Mouse (Mus musculus) cerebellum, postnatal 36 days (tissue): ENCODE data around the gene Galnt2.

Experiments used
- DNase-seq, 2 experiments: peaks; one replicate each; pipeline ENCODE4 v3.0.0; 2021 to 2022; ENCODE audit warnings: mixed read lengths in 2 of 2

Gene Galnt2

DNA sequence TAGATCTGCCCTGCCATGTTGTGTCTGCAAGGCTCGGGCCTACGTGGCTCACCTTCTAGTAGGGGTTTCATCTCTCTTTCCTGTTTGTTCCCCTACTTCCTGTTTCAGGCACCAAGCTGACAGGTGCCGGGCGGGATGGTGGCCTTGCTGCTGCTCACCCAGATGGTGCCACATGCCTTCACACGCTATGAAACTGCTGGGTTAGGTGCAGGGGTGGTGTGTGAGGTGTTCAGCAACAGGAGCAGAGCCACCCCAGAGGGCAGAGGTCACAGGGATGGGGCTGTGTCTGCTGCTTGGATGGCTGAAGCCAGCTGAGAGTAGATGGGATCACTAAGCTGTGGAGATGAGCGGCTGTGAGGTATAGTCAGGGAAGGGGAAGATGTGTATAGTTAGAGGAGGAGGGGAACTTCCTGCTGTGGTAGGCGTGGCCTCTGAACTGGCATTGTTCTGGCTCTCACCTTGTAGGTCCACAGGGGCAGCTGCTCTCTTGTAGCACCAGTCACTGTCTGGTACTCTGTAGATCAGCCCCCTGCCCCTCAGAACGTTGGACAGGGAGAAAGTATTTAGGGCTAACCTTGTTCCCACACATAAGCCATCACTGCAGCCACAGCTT is 42.5 kb downstream of the Galnt2 start:
- DNase-seq: no peak

DNA sequence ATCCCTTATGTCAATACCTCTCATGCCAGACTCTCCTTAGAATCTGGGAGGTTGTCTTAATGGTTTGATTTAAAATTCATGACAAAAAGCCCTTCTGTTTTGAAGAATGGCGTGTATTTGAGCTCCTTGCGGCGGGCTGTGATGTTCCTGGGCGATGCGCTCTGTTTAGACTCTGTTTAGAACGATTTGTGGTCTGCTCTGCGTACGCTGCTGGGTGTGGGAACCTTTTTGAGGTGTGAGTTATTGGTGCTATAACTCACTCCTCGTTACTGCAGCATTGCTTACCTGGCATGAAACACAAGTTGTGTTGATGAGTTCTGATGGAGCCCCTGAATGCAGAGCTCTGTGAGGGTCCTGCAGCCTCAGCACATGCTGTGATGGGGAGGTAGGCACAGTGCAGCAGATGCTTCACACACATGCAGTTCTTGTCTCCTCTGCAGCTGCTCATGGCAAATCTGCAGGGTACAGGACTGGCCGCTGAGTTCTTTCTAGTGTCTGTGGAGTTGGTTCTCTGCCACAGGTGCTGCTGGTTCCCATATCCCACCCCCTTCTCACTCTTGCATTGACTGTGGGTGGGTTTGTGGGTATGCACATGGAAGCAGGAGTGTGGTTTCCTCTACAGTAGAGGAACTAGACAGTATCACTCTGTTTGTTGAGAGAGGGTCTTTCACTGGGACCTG is 43.4 kb downstream of the Galnt2 start:
- no peak for DNase-seq

DNA sequence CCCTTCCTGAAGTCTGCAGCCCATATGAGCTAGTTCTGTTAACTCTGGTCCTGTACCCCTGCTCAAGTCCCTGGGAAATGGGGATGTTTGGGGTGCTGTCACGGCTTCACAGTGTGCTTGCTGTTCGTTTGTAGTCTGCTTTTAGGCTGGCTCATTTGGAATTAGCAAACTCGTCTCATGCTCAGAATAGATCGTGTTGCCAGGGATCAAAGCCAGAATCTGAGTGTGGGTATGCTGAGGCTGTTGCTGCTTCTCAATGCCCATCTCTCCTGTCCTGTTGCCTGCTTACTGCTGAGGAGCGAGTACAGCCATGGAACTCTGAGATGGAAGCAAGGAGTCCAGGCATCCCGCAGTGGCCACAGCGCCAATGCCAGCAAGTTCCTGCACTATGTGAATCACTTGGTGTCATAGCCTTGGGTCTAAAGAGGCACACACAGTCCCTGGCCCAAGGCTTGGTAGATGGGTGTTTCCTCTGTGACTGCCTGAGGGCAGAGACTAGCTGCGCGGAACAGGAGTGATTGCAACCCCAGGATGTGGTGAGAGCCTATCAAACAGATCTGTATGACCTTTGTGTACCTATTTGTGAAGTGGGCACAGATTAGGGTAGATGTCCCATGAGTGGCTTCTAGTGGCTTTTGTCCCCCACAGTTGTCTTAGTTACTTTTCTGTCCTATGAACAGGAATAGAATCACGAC is 44.3 kb downstream of the Galnt2 start:
- no peak for DNase-seq

DNA sequence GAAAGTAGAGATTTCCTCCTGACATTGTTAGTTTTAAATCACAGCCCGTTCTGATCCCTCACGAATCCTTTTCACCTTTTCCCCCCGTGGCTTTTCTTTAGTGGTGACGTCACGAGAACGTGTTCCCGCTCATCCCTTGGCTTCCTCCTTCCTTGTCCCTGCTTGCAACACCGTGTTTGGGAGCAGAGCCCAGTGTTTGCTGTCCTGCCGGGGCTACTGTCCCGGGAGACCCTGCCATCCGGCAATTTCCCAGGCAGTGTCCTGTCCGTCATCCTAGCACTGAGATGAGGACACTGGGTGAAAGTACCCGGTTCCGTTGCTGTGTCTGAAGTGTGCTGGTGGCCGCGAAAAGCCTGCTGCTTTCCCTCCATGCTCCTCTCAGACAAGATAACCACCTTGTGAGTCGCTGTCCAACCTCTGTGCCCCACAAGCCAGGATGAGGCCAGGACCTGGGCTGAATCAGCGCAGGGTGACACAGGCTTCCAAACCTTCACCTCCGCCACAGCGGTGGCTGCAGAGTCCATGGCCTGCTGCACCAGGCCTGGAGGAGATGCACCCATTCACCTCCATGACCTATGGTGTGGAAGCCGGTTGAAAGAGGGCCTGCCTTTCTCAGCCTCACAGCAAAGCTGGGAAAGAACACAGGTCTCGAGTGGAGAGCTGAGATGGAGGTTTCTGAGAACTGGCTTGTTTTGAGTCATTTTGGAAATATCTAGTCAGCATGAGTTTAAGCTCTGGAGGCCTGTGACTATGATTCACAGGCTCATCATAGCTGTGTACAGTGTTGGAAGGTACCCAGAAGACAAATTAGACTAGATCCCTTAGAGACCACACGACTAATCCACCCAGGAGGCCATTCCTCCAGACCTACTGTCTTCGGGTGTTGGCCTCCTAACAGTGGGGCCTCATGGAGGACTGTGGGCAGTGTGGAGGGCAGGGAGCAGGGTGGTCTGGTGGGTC is 47.0 kb downstream of the Galnt2 start:
- no peak for DNase-seq

DNA sequence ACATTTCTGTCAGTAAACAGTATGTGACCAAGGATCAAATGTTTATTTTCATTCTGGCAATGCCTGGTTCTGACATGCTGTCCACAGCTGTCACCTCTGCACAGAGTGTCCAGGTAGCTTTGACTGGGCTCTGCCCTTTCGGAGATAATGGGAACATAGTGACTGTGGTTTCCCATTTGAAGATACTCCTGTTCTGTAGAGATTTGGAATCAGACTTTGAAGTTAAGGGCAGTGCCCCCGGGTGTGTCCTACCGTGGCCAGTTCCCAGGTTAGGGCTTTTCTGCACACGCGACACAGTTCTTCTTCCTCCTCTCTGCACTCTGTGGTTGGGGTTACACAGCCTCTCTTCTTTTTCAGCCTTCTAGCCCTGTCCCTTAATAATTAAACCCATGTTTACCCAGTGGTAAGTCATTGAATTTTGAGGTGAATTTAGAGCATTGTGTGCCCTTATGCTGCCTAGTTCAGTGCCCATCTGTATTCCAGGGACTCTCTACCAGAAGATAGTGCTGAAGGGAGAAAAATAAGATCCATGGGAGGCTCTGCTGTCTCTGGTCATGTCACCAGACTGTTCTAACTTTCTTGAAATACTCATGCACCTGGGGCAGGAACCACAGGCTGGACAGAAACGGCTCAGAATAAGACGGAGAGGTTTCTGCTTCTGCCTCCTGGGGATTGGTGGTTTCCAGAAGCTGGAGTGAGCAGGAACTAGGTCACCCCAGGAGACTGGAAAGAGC is 47.9 kb downstream of the Galnt2 start:
- DNase-seq: no peak

DNA sequence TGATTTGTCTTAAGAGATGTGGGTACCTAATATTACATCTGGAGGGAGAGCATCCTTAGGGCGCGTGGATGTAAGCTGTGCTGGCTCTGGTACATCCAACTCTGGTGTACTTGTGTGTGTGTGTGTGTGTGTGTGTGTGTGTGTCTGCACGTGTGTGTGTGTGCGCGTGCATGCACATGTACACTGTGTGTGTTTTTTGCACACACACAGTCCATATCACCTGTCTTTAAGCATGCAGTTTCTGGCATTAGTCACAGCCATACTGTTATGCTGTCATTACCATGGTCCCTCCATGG is 48.4 kb downstream of the Galnt2 start:
- no peak for DNase-seq

DNA sequence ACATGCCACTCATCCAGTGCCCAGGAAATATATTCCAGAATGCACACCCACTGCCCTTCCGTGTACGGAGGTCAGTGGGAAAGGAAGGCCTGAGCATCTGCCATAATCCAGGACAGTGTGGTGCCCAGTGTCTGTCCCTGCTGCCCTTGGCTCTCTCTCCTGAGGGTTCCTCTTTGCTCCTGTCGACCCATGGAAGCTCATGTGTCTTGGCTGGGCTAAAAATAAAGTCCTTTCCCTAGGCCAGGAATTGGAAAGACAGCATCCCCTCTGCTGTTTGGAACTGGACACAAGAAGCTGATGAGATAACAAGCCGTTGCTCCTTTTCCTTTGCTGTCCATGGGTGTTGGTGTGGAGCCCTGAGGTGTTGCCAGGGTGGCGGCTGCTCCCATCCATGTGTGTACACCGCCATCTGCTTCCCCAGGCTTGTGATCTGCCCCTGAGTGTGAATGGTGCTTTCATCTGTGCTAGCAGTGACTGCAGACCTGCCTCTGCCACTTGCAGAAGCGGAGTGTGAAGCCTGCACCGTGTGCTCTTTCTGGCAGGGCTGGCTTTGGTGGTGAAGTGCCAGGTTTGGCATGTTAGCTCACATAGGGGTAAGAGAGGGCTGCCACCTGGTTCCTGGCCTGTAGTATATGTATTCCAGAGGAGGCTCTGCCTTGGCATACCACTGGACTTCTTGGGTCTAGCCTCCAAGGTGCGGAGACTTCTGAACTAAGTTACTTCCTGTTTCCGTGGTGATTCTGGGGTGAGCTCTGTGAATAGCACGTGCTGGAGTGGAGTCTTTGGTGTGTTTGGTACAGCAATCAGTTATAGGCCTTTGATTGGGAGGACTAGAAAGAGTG is 50.7 kb downstream of the Galnt2 start:
- DNase-seq: peak; percentile 50 to 53

DNA sequence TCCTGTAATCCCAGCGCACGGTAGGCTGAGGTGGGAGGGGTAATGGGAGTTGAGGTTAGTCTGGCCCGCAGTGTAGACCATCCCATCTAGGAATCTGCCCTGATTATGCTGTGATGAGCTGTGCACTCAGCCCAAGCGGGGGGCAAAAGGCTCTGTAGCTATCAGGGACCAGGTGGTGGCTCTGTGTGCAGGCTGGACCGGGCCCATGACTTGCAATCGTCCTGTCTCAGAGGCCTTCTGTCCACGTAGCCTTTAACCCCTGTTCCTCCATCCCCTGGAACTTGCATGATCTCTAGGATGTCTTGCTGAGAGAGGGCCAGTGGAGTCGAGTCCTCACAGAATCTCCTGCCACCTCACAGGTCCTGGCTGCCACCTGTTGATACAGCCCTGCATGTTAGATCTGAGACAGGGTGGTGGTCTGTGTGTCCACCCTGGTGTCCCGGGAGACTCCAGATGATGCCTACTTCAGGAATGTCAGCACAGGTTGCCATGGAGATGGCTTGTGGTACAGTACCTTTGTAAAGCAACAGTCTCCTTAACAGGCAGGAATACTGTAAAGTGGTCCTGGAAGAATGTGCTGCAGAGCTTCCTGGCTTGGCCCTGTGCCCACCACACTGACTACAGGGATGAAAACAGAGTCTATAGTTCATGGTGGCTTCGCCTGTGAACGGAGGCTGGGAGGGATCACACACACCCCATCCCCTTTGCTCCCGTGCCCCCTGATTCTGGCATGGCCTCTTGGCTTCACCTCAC is 51.9 kb downstream of the Galnt2 start:
- peak in 1 of 2 experiments; percentile 51 for DNase-seq

DNA sequence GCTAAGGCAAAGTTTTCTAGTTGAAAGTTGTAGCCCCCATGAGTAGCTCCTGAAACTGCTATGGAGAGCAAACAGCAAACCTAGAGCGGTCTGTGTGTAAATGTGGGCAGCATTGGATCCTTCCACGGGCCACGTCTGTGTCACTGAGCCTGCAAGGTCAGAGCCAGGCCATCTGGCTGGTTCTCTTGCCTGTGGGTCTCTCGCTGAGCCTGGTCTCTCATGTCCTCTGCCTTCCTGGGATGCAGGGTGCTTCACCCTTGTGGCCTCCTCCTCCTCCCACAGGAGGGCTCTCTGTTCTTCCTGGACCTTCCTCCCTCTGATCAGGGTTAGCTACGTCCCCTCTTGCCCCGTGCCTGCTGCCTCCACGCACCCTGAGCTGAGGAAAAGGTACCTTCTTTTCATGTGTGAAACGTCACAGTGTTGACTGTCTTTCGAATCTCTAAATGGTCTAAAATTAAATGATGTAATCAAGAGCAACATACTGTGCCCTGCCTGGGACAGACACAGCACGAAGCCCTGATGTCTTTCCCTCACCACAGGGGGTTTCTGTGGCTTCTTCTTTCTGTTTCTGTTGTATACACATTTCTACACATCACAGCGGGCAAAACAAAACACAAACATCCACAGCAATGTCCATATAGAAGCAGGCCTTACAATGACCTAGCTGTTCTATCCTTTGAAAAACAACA is 52.6 kb downstream of the Galnt2 start:
- peak; percentile 36 to 49 for DNase-seq

DNA sequence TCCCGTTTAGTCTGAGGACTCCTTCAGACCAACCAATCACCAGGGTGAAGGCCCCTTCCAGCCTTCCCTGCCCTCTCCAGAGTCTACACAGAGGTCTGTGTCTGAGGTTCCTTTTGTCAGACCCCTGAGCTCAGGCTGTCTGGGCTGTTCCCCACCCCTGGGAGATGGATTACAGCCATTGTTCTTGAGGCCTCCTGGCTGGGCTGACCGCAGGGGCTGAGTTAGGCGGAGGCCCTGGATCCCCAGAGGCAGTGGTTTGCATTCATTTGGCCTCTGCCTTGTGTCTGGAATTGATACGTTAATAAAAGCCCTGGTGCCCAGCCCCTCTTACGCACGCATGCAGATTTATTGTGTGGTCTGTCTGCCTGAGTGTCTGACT is 53.1 kb downstream of the Galnt2 start:
- DNase-seq: peak in 1 of 2 experiments; percentile 13

DNA sequence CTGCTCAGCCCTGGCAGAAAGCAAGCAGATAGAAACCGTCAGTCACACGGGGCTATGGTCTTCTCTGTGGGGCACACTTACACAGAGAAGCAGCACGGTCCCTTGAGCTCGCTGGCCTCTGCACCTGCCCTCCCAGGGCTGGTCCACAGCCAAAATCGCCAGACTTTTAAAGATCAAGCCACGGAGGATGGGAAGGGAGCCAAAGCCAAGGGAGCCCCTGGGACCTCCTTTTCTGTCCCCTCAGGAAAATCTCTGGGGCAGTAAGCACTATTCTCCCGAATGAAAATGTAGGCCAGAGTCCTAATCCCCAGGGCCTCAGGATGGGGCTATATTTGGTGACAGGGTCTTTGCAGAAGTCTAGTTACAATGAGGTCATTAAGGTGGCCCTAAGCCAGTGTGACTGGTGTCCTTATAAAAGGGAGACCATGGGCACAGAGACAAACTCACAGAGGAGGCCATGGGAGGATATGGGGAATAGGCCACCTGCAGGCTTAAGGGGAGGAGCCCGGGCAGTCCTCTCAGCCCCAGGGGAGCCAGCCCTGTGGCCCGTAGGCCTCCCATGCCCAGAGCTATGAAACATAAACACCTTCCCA is 53.9 kb downstream of the Galnt2 start:
- DNase-seq: peak; percentile 68 to 70

DNA sequence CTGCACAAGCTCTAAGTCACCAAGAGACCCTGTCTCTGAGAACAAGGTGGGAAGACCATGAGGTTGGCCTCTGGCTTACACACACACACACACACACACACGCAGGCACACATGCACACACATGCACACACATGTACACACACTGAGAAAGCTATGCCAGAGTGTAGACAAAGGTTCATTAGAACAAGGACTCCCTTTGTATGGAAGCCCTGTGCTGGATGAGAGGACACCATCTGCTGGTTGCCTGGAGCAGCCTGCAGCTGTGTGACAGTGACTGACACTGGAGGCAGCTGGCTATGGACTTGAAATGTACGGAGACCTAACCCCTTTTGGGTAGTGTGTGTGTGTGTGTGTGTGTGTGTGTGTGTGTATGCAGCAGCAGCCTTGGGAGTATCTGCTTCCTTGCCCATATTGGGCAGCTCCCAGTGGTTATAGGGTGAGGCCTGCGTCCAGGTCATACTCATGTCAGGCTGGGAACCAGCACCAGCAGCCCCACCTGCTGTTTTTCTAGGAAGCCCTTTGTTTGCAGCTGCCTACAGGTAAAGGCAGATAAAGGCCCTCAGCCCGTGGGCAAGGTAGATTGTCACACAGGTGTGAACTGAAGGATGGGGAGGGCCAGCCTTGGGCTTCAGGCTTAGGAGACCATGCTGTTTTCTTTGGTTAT is 55.4 kb downstream of the Galnt2 start:
- DNase-seq: no peak

DNA sequence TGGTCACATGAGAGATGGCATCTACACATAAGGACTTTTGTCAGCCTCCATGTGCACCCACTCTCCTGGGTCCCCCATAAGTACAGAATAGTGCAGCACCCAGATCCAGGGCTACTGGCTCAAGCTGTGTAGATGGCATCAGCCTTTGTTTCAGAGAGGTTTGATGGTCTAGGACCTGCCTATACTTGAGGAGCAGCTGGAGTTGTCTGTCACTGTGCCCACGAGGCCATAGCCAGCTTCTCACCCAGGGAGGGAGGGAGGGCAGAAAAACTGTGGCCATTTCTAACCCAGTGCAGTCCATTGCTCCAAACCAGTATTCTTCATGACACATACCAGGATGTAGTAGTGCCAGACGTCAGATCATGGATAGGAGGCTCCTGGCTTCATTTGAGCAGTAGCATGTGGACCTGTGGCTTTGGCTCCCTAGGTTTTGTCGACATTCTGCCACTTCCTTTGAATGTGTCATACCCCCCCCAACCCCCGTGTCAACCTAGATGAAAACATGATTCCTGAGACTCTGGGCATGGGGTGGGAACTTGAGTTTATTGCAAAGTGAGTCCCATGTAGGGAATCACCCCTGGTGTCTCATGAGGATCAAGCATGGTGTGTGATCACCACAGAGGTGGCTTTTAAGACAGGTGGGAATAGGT is 57.1 kb downstream of the Galnt2 start:
- no peak for DNase-seq

DNA sequence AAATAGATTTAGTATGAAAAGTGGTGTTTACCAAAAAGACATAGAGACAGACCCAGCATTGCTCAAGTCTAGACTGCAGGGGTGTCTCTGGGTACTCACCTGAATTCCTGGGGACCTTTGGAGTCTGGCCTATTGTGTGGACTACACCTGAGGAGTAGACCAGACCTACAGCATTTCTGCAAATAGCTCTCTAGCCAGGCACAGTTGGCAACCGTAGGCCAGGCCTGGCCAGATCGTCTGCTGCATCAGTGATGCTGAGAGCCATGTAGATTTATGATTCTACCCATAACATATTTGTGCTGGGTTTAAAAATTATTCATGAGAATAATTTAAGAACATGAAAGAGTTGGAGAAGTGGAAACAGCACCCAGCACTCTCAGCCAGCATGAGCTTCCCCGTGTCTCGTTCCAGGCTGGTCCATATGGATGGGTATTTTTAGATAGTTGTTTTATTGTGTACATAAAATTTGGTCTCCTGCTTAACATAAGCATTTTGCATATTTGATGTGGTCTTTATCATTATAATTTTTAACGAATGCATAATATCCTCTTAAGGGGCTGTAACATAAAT is 58.4 kb downstream of the Galnt2 start:
- peak in 1 of 2 experiments; percentile 58 for DNase-seq

DNA sequence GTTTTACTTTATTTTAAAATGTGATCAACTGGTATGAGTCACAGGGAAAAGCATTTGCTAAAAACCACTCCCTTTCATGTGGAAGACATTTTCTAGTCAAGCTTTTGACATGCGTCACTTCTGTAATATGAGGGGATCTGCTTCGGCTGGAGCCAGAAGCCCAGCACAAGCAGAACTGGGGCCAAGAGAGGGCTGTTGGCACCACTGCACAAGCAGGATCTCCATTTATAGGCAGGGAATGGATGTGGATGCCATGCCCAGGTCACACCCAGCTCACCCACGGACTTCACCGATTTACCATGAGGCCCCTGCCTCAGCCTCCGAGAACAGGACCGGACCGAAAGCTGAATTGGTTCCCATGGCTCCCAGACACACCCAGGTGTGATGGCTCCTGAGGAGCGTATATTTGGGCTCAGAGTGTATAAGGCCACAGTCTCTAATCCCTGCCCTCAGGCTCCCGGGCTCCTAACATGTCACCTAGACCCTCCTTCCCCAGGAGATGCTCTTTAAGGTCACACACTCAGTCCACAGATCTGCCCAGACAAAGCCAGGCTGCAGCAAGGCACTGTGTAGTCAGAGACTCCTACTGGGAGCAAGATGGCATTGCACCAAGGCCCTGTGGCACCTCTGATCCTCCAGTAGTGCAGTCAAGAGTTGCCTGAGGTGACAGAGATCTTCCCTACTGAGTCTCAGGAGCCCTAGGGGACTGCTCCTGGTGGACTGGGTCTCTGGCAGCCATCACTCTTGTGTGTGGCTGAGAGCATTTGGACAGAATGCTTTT is 59.9 kb downstream of the Galnt2 start:
- peak; percentile 55 for DNase-seq

DNA sequence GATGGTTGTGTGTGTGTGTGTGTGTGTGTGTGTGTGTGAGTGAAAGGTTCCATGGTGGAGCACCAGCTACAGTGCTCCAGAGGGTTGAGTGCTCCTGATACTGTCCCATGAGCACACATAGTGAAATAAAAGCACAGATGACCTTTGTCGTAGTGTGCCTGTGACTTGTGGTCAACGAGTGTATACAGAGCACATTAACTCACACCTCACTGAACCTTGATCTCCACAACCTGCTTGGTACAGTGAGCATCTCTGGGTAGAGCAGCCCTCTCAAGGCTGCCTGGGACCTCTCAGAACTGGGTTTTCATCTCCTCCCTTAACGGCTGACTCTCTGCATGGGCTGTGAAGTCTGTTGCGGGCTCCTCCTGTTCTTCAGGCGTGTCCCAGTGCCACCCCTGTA is 60.5 kb downstream of the Galnt2 start:
- DNase-seq: no peak

DNA sequence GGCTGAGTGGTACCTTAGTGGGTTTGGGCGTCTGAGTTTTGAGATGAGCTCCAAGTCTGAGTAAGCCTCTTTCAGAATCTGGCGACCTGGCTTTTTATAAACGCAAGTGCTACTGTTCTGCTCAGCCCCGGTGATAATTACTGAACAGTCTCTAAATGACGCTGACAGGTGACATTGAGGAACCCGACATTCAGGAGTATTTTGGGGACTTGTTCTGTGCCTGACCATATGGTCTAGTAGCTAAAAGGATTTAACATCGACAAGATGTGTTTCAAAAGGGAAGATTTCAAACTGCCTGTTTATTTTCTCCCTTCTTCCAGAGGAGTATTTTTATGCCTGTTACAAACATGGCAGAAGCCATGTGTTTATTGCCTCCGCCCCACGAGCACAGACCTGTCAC is 61.8 kb downstream of the Galnt2 start:
- no peak for DNase-seq
